Mouse (Mus musculus): ENCODE data around the gene Cacna2d4. TPM values are rescaled to one million over a fixed set of nuclear protein-coding genes. Genes with fewer than 3 reads are reported as not detected.
"Not testable (repeated sequence)": the region's sequence is repeated elsewhere in the genome, so short reads cannot be mapped to it uniquely, and the experiment has no call there.

Cacna2d4 gene
- polyA plus RNA-seq, 1 experiment from 2014 or later, result 0.09 TPM

- H3K36me3 ChIP-seq, result peaks cover 77% of the 10 kb centered on the region
- H3K9me3 ChIP-seq; H3K27me3 ChIP-seq (ENCODE audit: insufficient read depth, poor library complexity, severe bottlenecking); H3K4me3 ChIP-seq; H3K4me1 ChIP-seq (replicated peaks); DNase-seq (ENCODE audit: low spot score); H3K27ac ChIP-seq: not testable (repeated sequence)
- 91% methylated on average over 4 of the region's 4 CpGs for WGBS
These were observed 130.5 kb downstream of the Cacna2d4 start for GRCm38 (mm10) chr6:119366800-119367199.

- Histone ChIP-seq H3K36me3 (peaks cover 72% of the 10 kb centered on the region), H3K4me3 (no peak overlapping the region), H3K27me3 (ENCODE audit: insufficient read depth, poor library complexity, severe bottlenecking) (no peaks in the 10 kb centered on the region), H3K9me3 (no peaks in the 10 kb centered on the region), H3K27ac (no peak overlapping the region), H3K4me1 (replicated peaks) (no peaks in the 10 kb centered on the region)
- DNase-seq (ENCODE audit: low spot score), result no peak
- 98% methylated on average over 2 of the region's 2 CpGs for WGBS
These were observed 131.1 kb downstream of the Cacna2d4 start for GRCm38 (mm10) chr6:119367382-119367781.

- DNase-seq (ENCODE audit: low spot score), result no peak
- no peaks in the 10 kb centered on the region for H3K9me3 ChIP-seq
- H3K27me3 ChIP-seq (ENCODE audit: insufficient read depth, poor library complexity, severe bottlenecking), result no peaks in the 10 kb centered on the region
- peaks cover 32% of the 10 kb centered on the region for H3K36me3 ChIP-seq
- no peak overlapping the region for H3K4me3 ChIP-seq
- no peak overlapping the region for H3K27ac ChIP-seq
- 0 out of 2 replicates have a peak, but pooled peaks cover 4% of the 10 kb centered on the region for H3K4me1 ChIP-seq (replicated peaks)
These were observed 135.3 kb downstream of the Cacna2d4 start for GRCm38 (mm10) chr6:119371624-119372023.

- WGBS, result 92% methylated on average over 5 of the region's 5 CpGs
- Histone ChIP-seq H3K4me1 (replicated peaks) (0 out of 2 replicates have a peak, but pooled peaks cover 4% of the 10 kb centered on the region), H3K27ac (no peak overlapping the region), H3K36me3 (peaks cover 27% of the 10 kb centered on the region), H3K27me3 (ENCODE audit: insufficient read depth, poor library complexity, severe bottlenecking) (no peaks in the 10 kb centered on the region), H3K4me3 (no peak overlapping the region), H3K9me3 (no peaks in the 10 kb centered on the region)
- DNase-seq (ENCODE audit: low spot score), result no peak
These were observed 135.9 kb downstream of the Cacna2d4 start for GRCm38 (mm10) chr6:119372237-119372636.

GRCm38 (mm10) chr6:119373000-119373705 lies 136.8 kb downstream of the Cacna2d4 start:
- Histone ChIP-seq H3K4me1 (replicated peaks) (0 out of 2 replicates have a peak, but pooled peaks cover 8% of the 10 kb centered on the region), H3K4me3 (no peak overlapping the region), H3K36me3 (peaks cover 19% of the 10 kb centered on the region), H3K9me3 (no peaks in the 10 kb centered on the region), H3K27me3 (ENCODE audit: insufficient read depth, poor library complexity, severe bottlenecking) (no peaks in the 10 kb centered on the region), H3K27ac (no peak overlapping the region)
- no peak for DNase-seq (ENCODE audit: low spot score)

GRCm38 (mm10) chr6:119375035-119375434 lies 138.7 kb downstream of the Cacna2d4 start:
- H3K27ac ChIP-seq, result no peak overlapping the region
- H3K4me1 ChIP-seq (replicated peaks), result 0 out of 2 replicates have a peak, but pooled peaks cover 8% of the 10 kb centered on the region
- 76% methylated on average over 5 of the region's 5 CpGs for WGBS
- H3K36me3 ChIP-seq, result peaks cover 2% of the 10 kb centered on the region
- H3K9me3 ChIP-seq, result no peaks in the 10 kb centered on the region
- H3K27me3 ChIP-seq (ENCODE audit: insufficient read depth, poor library complexity, severe bottlenecking), result no peaks in the 10 kb centered on the region
- no peak for DNase-seq (ENCODE audit: low spot score)
- no peak overlapping the region for H3K4me3 ChIP-seq

- H3K9me3 ChIP-seq, result no peaks in the 10 kb centered on the region
- no peak for DNase-seq (ENCODE audit: low spot score)
- 0 out of 2 replicates have a peak, but pooled peaks cover 8% of the 10 kb centered on the region for H3K4me1 ChIP-seq (replicated peaks)
- WGBS, result 76% methylated on average over 2 of the region's 2 CpGs
- H3K36me3 ChIP-seq, result peaks cover 3% of the 10 kb centered on the region; the same call in 1 of the 2 replicates
- no peak overlapping the region for H3K4me3 ChIP-seq
- no peak overlapping the region for H3K27ac ChIP-seq
- H3K27me3 ChIP-seq (ENCODE audit: insufficient read depth, poor library complexity, severe bottlenecking), result no peaks in the 10 kb centered on the region
These were observed 141.3 kb downstream of the Cacna2d4 start for GRCm38 (mm10) chr6:119377613-119378012.

- peaks cover 8% of the 10 kb centered on the region; the same call in 1 of the 2 replicates for H3K36me3 ChIP-seq
- H3K4me1 ChIP-seq (replicated peaks), result 0 out of 2 replicates have a peak, but pooled peaks cover 8% of the 10 kb centered on the region
- WGBS, result 82% methylated on average over 1 of the region's 1 CpGs
- no peaks in the 10 kb centered on the region for H3K9me3 ChIP-seq
- no peak overlapping the region for H3K27ac ChIP-seq
- no peak overlapping the region for H3K4me3 ChIP-seq
- no peaks in the 10 kb centered on the region for H3K27me3 ChIP-seq (ENCODE audit: insufficient read depth, poor library complexity, severe bottlenecking)
- DNase-seq (ENCODE audit: low spot score), result no peak
These were observed 142.3 kb downstream of the Cacna2d4 start for GRCm38 (mm10) chr6:119378631-119379030.

GRCm38 (mm10) chr6:119385668-119386067 lies 149.3 kb downstream of the Cacna2d4 start:
- Histone ChIP-seq H3K4me3 (no peak overlapping the region), H3K27me3 (ENCODE audit: insufficient read depth, poor library complexity, severe bottlenecking) (no peaks in the 10 kb centered on the region), H3K9me3 (no peaks in the 10 kb centered on the region), H3K27ac (no peak overlapping the region), H3K36me3 (peaks cover 14% of the 10 kb centered on the region; the same call in 1 of the 2 replicates), H3K4me1 (replicated peaks) (peaks cover 29% of the 10 kb centered on the region)
- DNase-seq (ENCODE audit: low spot score), result no peak
- WGBS, result 93% methylated on average over 1 of the region's 1 CpGs

- Histone ChIP-seq H3K27me3 (ENCODE audit: insufficient read depth, poor library complexity, severe bottlenecking) (no peaks in the 10 kb centered on the region), H3K27ac (no peak overlapping the region), H3K4me3 (no peak overlapping the region), H3K4me1 (replicated peaks) (peaks cover 29% of the 10 kb centered on the region), H3K9me3 (no peaks in the 10 kb centered on the region), H3K36me3 (peaks cover 14% of the 10 kb centered on the region; the same call in 1 of the 2 replicates)
- DNase-seq (ENCODE audit: low spot score), result no peak
- WGBS, result 93% methylated on average over 4 of the region's 4 CpGs
These were observed 150.1 kb downstream of the Cacna2d4 start for GRCm38 (mm10) chr6:119386421-119386820.

GRCm38 (mm10) chr6:119386821-119387220 lies 150.5 kb downstream of the Cacna2d4 start:
- peaks cover 29% of the 10 kb centered on the region for H3K4me1 ChIP-seq (replicated peaks)
- DNase-seq (ENCODE audit: low spot score), result no peak
- no peaks in the 10 kb centered on the region for H3K27me3 ChIP-seq (ENCODE audit: insufficient read depth, poor library complexity, severe bottlenecking)
- 84% methylated on average over 1 of the region's 1 CpGs for WGBS
- H3K4me3 ChIP-seq, result peak overlapping the region; percentile 83
- no peaks in the 10 kb centered on the region for H3K9me3 ChIP-seq
- no peak overlapping the region for H3K27ac ChIP-seq
- H3K36me3 ChIP-seq, result 0 out of 2 replicates have a peak, but pooled peaks cover 14% of the 10 kb centered on the region

GRCm38 (mm10) chr6:119387801-119388649 lies 151.7 kb downstream of the Cacna2d4 start:
- Histone ChIP-seq H3K27me3 (ENCODE audit: insufficient read depth, poor library complexity, severe bottlenecking) (no peaks in the 10 kb centered on the region), H3K4me1 (replicated peaks) (peaks cover 29% of the 10 kb centered on the region), H3K4me3 (peak overlapping the region; percentile 83), H3K36me3 (0 out of 2 replicates have a peak, but pooled peaks cover 11% of the 10 kb centered on the region), H3K9me3 (no peaks in the 10 kb centered on the region), H3K27ac (peak overlapping the region; percentile 97)
- WGBS, result 1% methylated on average over 69 of the region's 76 CpGs
- DNase-seq (ENCODE audit: low spot score), result peak; percentile 76

GRCm38 (mm10) chr6:119388650-119389012 lies 152.3 kb downstream of the Cacna2d4 start:
- peak; percentile 94 for DNase-seq (ENCODE audit: low spot score)
- Histone ChIP-seq H3K27me3 (ENCODE audit: insufficient read depth, poor library complexity, severe bottlenecking) (no peaks in the 10 kb centered on the region), H3K36me3 (0 out of 2 replicates have a peak, but pooled peaks cover 6% of the 10 kb centered on the region), H3K27ac (peak overlapping the region; percentile 97), H3K4me1 (replicated peaks) (peaks cover 29% of the 10 kb centered on the region), H3K4me3 (peak overlapping the region; percentile 83), H3K9me3 (no peaks in the 10 kb centered on the region)
- WGBS, result under 1% methylated on average over 53 of the region's 53 CpGs
